Mouse (Mus musculus) lung, embryonic 16.5 days (tissue): ENCODE measurements at regions not wholly inside any gene's neighbourhood (a gene's known extent, or its start where the extent isn't known, plus 50 kb on each side); places are given as distances from the start of the nearest gene placed in this dataset.

Source experiments
- ATAC-seq: fragments of 200-750 bp; cut with Nextera tagmentation; 2 replicates; pipeline ENCODE4 v1.8.0; 2017; ENCODE audit warnings: low read depth, mild to moderate bottlenecking, moderate library complexity
- H3K27ac ChIP-seq: fragments of 300-500 bp; sonication (generic); 2 replicates; pipeline ENCODE4 v1.5.1; 2014; ENCODE audit warnings: mild to moderate bottlenecking, control low read depth, low read length
- H3K27me3 ChIP-seq: fragments of 300-500 bp; sonication (generic); 2 replicates; pipeline ENCODE4 v1.6.1; 2014; ENCODE audit warnings: low read depth, low read length, mixed read lengths; ENCODE audit not compliant: control insufficient read depth, insufficient read depth
- H3K36me3 ChIP-seq: fragments of 300-500 bp; sonication (generic); 2 replicates; pipeline ENCODE4 v1.6.1; 2014; ENCODE audit warnings: low read length; ENCODE audit not compliant: control insufficient read depth, insufficient read depth
- H3K4me1 ChIP-seq: fragments of 300-500 bp; sonication (generic); replicated peaks from 2 replicates; pipeline ENCODE4 v1.6.1; 2014; ENCODE audit warnings: low read length, mixed read lengths; ENCODE audit not compliant: control insufficient read depth, insufficient read depth
- H3K4me2 ChIP-seq: fragments of 300-500 bp; sonication (generic); 2 replicates; pipeline ENCODE4 v1.6.1; 2014; ENCODE audit warnings: low read depth, low read length, control low read depth
- H3K4me3 ChIP-seq: fragments of 300-500 bp; sonication (generic); 2 replicates; pipeline ENCODE4 v1.5.1; 2014; ENCODE audit warnings: mild to moderate bottlenecking, low read length, control low read depth
- H3K9ac ChIP-seq: fragments of 300-500 bp; sonication (generic); 2 replicates; pipeline ENCODE4 v1.6.1; 2014; ENCODE audit warnings: low read length, control low read depth
- H3K9me3 ChIP-seq: fragments of 300-500 bp; sonication (generic); 2 replicates; pipeline ENCODE4 v1.6.1; 2016; ENCODE audit warnings: low read length; ENCODE audit not compliant: control insufficient read depth
- WGBS: fragments of 180-500 bp; shearing (Covaris S2); extraction: QIAGEN DNeasy Blood & Tissue Kit; methylation state at CpG from one replicate; pipeline ENCODE4 v1.1.7; 2014; 5-methylcytosine and 5-hydroxymethylcytosine counted together

- 79% methylated on average over 4 of the region's 4 CpGs for WGBS
- H3K4me1 ChIP-seq = no peaks in the 10 kb centered on the region
These were observed 455.1 kb upstream of the BB014433 start for GRCm38 (mm10) chr8:15500973-15501372.

DNA sequence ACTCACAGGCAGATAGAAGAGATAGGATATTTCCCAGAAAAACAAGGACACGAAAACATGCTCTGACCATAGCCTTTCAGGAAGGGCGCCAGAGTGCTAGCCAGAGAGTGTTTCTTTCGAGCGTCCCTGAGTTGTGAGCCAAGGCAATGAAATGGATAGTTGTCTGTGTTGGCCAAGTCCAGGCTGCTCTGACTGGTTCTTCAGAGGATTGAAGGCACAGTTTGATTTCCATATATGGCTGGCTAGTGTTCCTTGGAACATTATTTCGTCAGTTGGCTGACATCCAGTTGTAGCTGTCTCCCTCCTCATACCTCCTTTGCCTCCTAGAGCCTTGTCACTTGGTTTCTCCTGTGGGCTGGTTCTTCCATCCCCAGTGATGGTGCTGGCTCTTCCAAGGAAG, 451.7 kb upstream of the BB014433 start:
- H3K9ac ChIP-seq = no peak overlapping the region
- no peaks in the 10 kb centered on the region for H3K4me1 ChIP-seq
- H3K4me3 ChIP-seq = no peak overlapping the region
- 55% methylated on average over 5 of the region's 5 CpGs for WGBS
- H3K27ac ChIP-seq = no peak overlapping the region
- no peaks in the 10 kb centered on the region for H3K36me3 ChIP-seq
- no peaks in the 10 kb centered on the region for H3K9me3 ChIP-seq
- no peaks in the 10 kb centered on the region for H3K27me3 ChIP-seq
- no peak overlapping the region for H3K4me2 ChIP-seq
- ATAC-seq = peak; percentile 56

More at GRCm38 (mm10) chr8:15500973-15501372, 455.1 kb upstream of the BB014433 start:
- Histone ChIP-seq H3K4me2 (no peak overlapping the region), H3K9ac (no peak overlapping the region), H3K27me3 (no peaks in the 10 kb centered on the region), H3K9me3 (no peaks in the 10 kb centered on the region), H3K36me3 (no peaks in the 10 kb centered on the region), H3K27ac (no peak overlapping the region), H3K4me3 (no peak overlapping the region)
- no peak for ATAC-seq

DNA sequence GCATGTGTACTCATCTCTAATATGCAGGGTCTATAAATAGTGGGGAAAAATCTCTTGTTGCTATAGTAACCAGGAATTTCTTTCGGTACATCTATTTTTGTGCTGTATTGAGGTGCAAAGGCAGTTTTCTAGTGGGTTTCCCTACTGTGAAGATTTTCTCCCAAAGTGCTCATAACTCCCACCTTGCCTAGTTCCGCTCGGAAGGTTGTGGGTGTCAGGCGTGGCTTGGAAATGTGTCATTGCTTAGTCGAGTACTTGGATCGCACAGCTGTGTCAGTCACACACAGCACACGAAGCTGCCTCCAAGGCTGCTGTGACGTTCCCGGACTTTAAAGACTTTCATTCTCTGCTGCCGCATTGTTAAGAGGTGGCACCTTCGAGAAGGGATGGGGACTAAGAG, 450.4 kb upstream of the BB014433 start:
- no peaks in the 10 kb centered on the region for H3K36me3 ChIP-seq
- ATAC-seq = no peak

DNA sequence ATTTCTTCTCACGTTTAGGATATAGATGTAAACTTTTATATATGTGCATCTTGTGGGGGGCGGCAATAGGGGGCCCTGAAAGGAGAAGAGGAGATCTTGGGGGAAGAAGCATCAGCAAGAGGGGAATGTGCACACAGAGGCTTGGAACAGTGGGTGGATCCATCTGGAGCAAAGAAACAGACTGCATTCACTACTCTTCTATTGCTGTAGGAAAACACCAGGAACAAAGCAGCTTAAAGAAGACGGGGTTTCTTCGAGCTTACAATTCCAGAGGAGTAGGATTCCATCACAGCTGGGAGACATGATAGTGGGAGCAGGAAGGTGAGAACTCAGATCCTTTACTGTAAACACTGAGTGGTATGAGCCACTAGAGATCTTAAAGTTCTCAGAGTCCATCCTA, 444.9 kb upstream of the BB014433 start:
- no peaks in the 10 kb centered on the region for H3K4me1 ChIP-seq
- no peak overlapping the region for H3K27ac ChIP-seq
- no peak overlapping the region for H3K4me3 ChIP-seq
- no peaks in the 10 kb centered on the region for H3K27me3 ChIP-seq
- no peaks in the 10 kb centered on the region for H3K9me3 ChIP-seq
- ATAC-seq = no peak
- H3K36me3 ChIP-seq = no peaks in the 10 kb centered on the region
- H3K9ac ChIP-seq = no peak overlapping the region
- H3K4me2 ChIP-seq = no peak overlapping the region
- WGBS = 70% methylated on average over 4 of the region's 4 CpGs

More for the DNA sequence above, 450.4 kb upstream of the BB014433 start:
- Histone ChIP-seq H3K9me3 (no peaks in the 10 kb centered on the region), H3K4me3 (no peak overlapping the region), H3K4me1 (no peaks in the 10 kb centered on the region), H3K27me3 (no peaks in the 10 kb centered on the region), H3K4me2 (no peak overlapping the region), H3K9ac (no peak overlapping the region), H3K27ac (no peak overlapping the region)
- WGBS = 68% methylated on average over 11 of the region's 11 CpGs

DNA sequence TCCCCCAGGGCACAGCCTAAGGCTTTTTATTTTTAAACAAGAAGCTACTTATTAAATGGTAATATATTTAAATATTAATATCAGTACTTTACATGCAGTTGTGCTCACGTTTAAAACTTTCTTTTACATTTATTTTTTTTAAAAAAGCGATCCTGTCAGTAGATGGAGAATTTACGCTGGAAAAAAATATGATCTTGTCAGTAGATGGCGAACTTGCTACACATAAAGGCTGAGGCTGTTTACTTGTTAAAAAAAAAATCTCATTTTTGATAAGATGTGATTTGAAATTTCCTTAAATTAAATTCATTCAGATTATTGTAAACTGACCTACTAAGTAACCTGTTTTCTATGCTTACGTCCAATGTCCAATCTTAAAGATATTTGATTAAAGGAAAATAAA, 441.7 kb upstream of the BB014433 start:
- no peak for ATAC-seq
- Histone ChIP-seq H3K27ac (no peak overlapping the region), H3K9ac (no peak overlapping the region), H3K4me3 (no peak overlapping the region), H3K36me3 (no peaks in the 10 kb centered on the region), H3K4me1 (no peaks in the 10 kb centered on the region), H3K9me3 (no peaks in the 10 kb centered on the region), H3K27me3 (no peaks in the 10 kb centered on the region), H3K4me2 (no peak overlapping the region)
- WGBS = 57% methylated on average over 5 of the region's 5 CpGs

- H3K4me1 ChIP-seq = no peaks in the 10 kb centered on the region
- no peak for ATAC-seq
- no peaks in the 10 kb centered on the region for H3K36me3 ChIP-seq
- WGBS = 73% methylated on average over 4 of the region's 4 CpGs
- H3K27ac ChIP-seq = no peak overlapping the region
- H3K9me3 ChIP-seq = no peaks in the 10 kb centered on the region
- H3K9ac ChIP-seq = no peak overlapping the region
- no peaks in the 10 kb centered on the region for H3K27me3 ChIP-seq
- no peak overlapping the region for H3K4me3 ChIP-seq
- H3K4me2 ChIP-seq = no peak overlapping the region
These were observed 424.7 kb upstream of the BB014433 start for GRCm38 (mm10) chr8:15470561-15470960.

GRCm38 (mm10) chr8:15468540-15469476, 422.9 kb upstream of the BB014433 start:
- no peak for ATAC-seq
- 60% methylated on average over 10 of the region's 10 CpGs for WGBS
- H3K9me3 ChIP-seq = no peaks in the 10 kb centered on the region

DNA sequence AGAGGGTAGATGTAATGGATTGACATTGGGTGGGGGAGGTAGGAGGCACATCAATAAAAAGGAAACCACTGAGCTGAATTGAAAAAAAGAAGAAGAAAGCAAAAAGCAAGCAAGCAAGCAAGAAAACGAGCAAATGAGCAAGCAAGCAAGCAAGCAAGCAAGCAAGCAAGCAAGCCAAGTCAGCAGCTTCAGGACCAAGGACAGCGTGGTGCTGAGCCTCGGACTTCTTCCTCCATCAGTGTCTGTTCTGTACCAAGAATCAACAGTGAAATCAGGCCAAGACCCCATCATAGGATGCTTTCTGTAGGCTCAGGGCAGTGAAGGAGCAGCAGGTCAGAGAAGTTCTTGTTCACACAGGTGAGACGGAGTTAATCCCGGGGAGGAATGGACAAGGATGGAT, 392.7 kb upstream of the BB014433 start:
- no peaks in the 10 kb centered on the region for H3K27me3 ChIP-seq
- no peaks in the 10 kb centered on the region for H3K9me3 ChIP-seq
- H3K27ac ChIP-seq = no peak overlapping the region
- WGBS = 40% methylated on average over 5 of the region's 5 CpGs
- H3K4me1 ChIP-seq = no peaks in the 10 kb centered on the region
- H3K9ac ChIP-seq = no peak overlapping the region
- H3K36me3 ChIP-seq = no peaks in the 10 kb centered on the region
- no peak overlapping the region for H3K4me2 ChIP-seq
- no peak for ATAC-seq
- H3K4me3 ChIP-seq = no peak overlapping the region

More at GRCm38 (mm10) chr8:15468540-15469476, 422.9 kb upstream of the BB014433 start:
- H3K36me3 ChIP-seq = no peaks in the 10 kb centered on the region
- H3K27ac ChIP-seq = no peak overlapping the region
- H3K4me1 ChIP-seq = no peaks in the 10 kb centered on the region
- H3K9ac ChIP-seq = no peak overlapping the region
- no peak overlapping the region for H3K4me2 ChIP-seq
- no peaks in the 10 kb centered on the region for H3K27me3 ChIP-seq
- H3K4me3 ChIP-seq = no peak overlapping the region

DNA sequence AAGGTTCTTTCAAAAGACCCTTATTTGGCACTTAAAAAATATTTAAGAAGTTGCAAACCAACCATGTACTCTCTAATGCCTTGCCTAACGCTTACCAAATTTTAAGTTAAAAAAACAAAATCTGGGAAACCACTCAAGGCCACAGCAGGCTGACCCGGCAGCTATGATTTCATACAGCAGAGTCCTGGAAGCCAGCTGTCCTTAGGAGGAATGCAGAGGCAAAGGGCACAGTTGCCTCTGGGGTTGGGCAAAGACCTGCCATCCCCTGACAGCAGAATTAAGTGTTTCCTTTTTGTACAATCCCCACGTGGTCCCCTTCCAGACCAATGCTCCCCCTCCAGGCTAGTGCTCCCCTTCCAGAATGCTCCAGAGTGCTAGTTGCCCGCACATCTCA, 348.8 kb upstream of the BB014433 start:
- H3K9ac ChIP-seq = no peak overlapping the region
- no peaks in the 10 kb centered on the region for H3K27me3 ChIP-seq
- no peak for ATAC-seq
- no peaks in the 10 kb centered on the region for H3K9me3 ChIP-seq
- no peak overlapping the region for H3K4me2 ChIP-seq
- no peak overlapping the region for H3K4me3 ChIP-seq
- no peaks in the 10 kb centered on the region for H3K4me1 ChIP-seq
- no peak overlapping the region for H3K27ac ChIP-seq
- no peaks in the 10 kb centered on the region for H3K36me3 ChIP-seq
- 47% methylated on average over 4 of the region's 4 CpGs for whole genome bisulfite sequencing
